Mouse (Mus musculus) heart, embryonic 15.5 days (tissue): ENCODE measurements at regions not wholly inside any gene's neighbourhood (a gene's known extent, or its start where the extent isn't known, plus 50 kb on each side); places are given as distances from the start of the nearest gene placed in this dataset.
A peak's percentile ranks its signal among the peaks of the same experiment; 100 is the strongest.

ENCODE experiments used
- ATAC-seq: fragments of 200-750 bp; cut with Nextera tagmentation; replicated peaks from 2 replicates; pipeline ENCODE4 v1.8.0; 2017; ENCODE audit warnings: low read depth, moderate TSS enrichment; ENCODE audit not compliant: insufficient number of reproducible peaks, insufficient read depth, low FRiP score
- H3K27ac ChIP-seq: fragments of 300-500 bp; sonication (generic); 2 replicates; pipeline ENCODE4 v1.5.1; 2015; ENCODE audit warnings: mild to moderate bottlenecking, inconsistent platforms
- H3K27me3 ChIP-seq: fragments of 300-500 bp; sonication (generic); 2 replicates; pipeline ENCODE4 v1.6.1; 2015; ENCODE audit warnings: inconsistent platforms
- H3K36me3 ChIP-seq: fragments of 300-500 bp; sonication (generic); 2 replicates; pipeline ENCODE4 v1.6.1; 2015; ENCODE audit warnings: mild to moderate bottlenecking, inconsistent platforms
- H3K4me1 ChIP-seq: fragments of 300-500 bp; sonication (generic); replicated peaks from 2 replicates; pipeline ENCODE4 v1.6.1; 2015; ENCODE audit warnings: inconsistent platforms
- H3K4me2 ChIP-seq: fragments of 300-500 bp; sonication (generic); 2 replicates; pipeline ENCODE4 v1.6.1; 2015; ENCODE audit warnings: inconsistent platforms, mild to moderate bottlenecking, moderate library complexity
- H3K4me3 ChIP-seq: fragments of 300-500 bp; sonication (generic); 2 replicates; pipeline ENCODE4 v1.5.1; 2015; ENCODE audit warnings: mild to moderate bottlenecking, inconsistent platforms
- H3K9ac ChIP-seq: fragments of 300-500 bp; sonication (generic); 2 replicates; pipeline ENCODE4 v1.6.1; 2015; ENCODE audit warnings: mild to moderate bottlenecking, inconsistent platforms
- H3K9me3 ChIP-seq: fragments of 300-500 bp; sonication (generic); replicated peaks from 2 replicates; pipeline ENCODE4 v1.6.1; 2016; ENCODE audit warnings: inconsistent platforms
- WGBS: fragments of 180-500 bp; shearing (Covaris S2); methylation state at CpG from one replicate; pipeline ENCODE4 v1.1.7; 2015; ENCODE audit warnings: mixed read lengths; 5-methylcytosine and 5-hydroxymethylcytosine counted together

- H3K27ac ChIP-seq, result no peak overlapping the region
- no peak overlapping the region for H3K9ac ChIP-seq
- no peaks in the 10 kb centered on the region for H3K9me3 ChIP-seq
- H3K27me3 ChIP-seq, result no peaks in the 10 kb centered on the region
- ATAC-seq, result no peak
- no peaks in the 10 kb centered on the region for H3K36me3 ChIP-seq
- H3K4me3 ChIP-seq, result no peak overlapping the region
- H3K4me2 ChIP-seq, result no peak overlapping the region
- 82% methylated on average over 3 of the region's 3 CpGs for WGBS
- H3K4me1 ChIP-seq, result no peaks in the 10 kb centered on the region
Observed at GRCm38 (mm10) chr6:66012675-66013074, 60.3 kb downstream of the 4930544G11Rik start.

DNA sequence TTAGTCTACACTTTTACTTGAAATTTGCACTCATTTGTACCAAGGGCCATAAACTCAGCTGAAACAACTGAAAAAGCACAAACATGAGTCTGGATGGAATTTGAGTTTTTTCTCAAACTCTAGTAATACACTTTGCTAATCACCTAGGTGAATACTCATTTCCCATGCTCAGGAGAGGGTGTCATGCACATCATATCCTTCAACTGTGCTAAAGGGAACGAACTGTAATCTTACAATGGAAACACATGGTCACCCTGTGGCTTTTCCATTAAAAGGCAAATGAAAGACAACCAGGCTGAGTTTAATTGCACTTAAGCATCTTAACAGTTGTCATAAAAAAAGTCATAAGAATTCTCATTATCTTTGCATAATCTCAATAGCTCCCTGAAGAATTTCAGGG lies 71.1 kb downstream of the 4930544G11Rik start:
- H3K27ac ChIP-seq, result no peak overlapping the region
- no peaks in the 10 kb centered on the region for H3K4me1 ChIP-seq
- H3K9ac ChIP-seq, result no peak overlapping the region
- no peak for ATAC-seq
- H3K9me3 ChIP-seq, result no peaks in the 10 kb centered on the region
- H3K4me2 ChIP-seq, result no peak overlapping the region
- no peak overlapping the region for H3K4me3 ChIP-seq
- H3K36me3 ChIP-seq, result no peaks in the 10 kb centered on the region
- 54% methylated on average over 1 of the region's 1 CpGs for WGBS
- H3K27me3 ChIP-seq, result no peaks in the 10 kb centered on the region

DNA sequence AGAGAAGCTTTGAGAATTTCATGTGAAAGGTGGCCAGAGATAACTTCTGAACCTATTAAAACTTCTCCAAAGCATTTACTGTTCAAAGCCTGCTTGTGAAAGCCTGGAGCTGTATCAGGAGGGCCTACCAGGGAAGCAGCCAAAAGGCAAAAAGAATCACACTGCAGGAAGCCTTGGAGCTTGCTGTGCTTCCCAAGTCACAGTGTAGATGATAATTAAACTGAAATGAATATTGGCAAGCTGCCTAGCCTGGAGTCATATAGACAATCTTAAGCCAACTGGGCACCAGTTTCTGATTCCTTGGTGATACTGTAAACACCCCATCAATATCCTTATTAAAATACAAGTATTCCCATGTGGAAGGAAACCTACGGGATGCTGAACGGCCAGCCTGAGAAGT lies 84.4 kb downstream of the 4930544G11Rik start:
- no peak overlapping the region for H3K9ac ChIP-seq
- no peak for ATAC-seq
- WGBS, result 78% methylated on average over 2 of the region's 2 CpGs

GRCm38 (mm10) chr6:66051852-66052251 lies 99.4 kb downstream of the 4930544G11Rik start:
- no peak for ATAC-seq
- H3K9me3 ChIP-seq, result no peaks in the 10 kb centered on the region
- H3K4me3 ChIP-seq, result no peak overlapping the region
- H3K27ac ChIP-seq, result no peak overlapping the region
- no peaks in the 10 kb centered on the region for H3K4me1 ChIP-seq
- H3K27me3 ChIP-seq, result no peaks in the 10 kb centered on the region
- H3K36me3 ChIP-seq, result no peaks in the 10 kb centered on the region
- no peak overlapping the region for H3K4me2 ChIP-seq
- no peak overlapping the region for H3K9ac ChIP-seq
- 76% methylated on average over 4 of the region's 4 CpGs for WGBS

More for the DNA sequence above, 84.4 kb downstream of the 4930544G11Rik start:
- no peak overlapping the region for H3K4me3 ChIP-seq
- H3K4me1 ChIP-seq, result no peaks in the 10 kb centered on the region
- H3K9me3 ChIP-seq, result no peaks in the 10 kb centered on the region
- H3K27me3 ChIP-seq, result no peaks in the 10 kb centered on the region
- H3K4me2 ChIP-seq, result no peak overlapping the region
- no peaks in the 10 kb centered on the region for H3K36me3 ChIP-seq
- no peak overlapping the region for H3K27ac ChIP-seq

DNA sequence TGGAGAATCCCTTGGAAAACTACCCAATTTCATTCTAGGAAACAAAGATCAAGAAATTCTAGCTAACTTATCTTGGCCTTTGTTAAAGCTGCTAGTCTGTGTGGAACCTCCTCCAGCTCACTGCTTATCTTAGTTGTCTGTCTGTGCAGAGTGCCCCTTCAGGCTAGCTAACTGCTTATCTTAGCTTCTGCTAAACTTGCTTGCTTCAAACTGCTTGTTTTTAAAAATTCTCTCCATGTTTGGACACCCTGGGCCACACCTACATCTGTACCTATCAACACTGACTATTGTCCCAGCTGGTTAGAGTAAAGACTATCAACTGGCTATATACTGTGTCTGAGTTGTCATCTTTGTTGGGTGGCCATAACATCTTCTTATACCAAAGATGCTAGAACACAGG lies 100.0 kb downstream of the 4930544G11Rik start:
- H3K4me3 ChIP-seq, result no peak overlapping the region
- no peak overlapping the region for H3K27ac ChIP-seq
- no peaks in the 10 kb centered on the region for H3K9me3 ChIP-seq
- no peak for ATAC-seq
- H3K27me3 ChIP-seq, result no peaks in the 10 kb centered on the region
- no peaks in the 10 kb centered on the region for H3K36me3 ChIP-seq
- no peaks in the 10 kb centered on the region for H3K4me1 ChIP-seq
- H3K4me2 ChIP-seq, result no peak overlapping the region
- H3K9ac ChIP-seq, result no peak overlapping the region

- H3K27ac ChIP-seq, result no peak overlapping the region
- WGBS, result 58% methylated on average over 2 of the region's 2 CpGs
- H3K36me3 ChIP-seq, result no peaks in the 10 kb centered on the region
- no peaks in the 10 kb centered on the region for H3K27me3 ChIP-seq
- no peaks in the 10 kb centered on the region for H3K4me1 ChIP-seq
- no peak overlapping the region for H3K4me3 ChIP-seq
- no peak overlapping the region for H3K9ac ChIP-seq
- no peak for ATAC-seq
- H3K9me3 ChIP-seq, result no peaks in the 10 kb centered on the region
- no peak overlapping the region for H3K4me2 ChIP-seq
Observed at GRCm38 (mm10) chr6:66053197-66053596, 100.8 kb downstream of the 4930544G11Rik start.

DNA sequence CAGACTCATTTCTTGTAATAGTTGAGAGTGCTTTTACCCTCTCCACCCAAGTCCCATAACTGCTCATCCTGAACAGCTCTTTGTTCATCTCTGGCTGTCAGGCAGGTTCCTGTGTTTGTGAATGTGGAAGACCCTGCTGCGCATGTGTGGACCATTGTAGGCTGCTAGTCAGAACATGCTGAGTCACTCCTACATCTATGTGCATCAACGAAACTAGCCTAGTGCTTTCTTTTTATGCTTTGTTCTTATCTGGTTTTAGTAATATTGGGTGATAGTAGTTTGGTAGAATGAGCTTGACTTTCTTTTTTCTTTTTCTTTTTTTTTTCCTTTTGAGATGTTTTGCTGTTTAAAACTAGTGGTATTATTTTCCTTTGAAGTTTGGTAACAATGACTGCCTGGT lies 116.5 kb downstream of the 4930544G11Rik start:
- ATAC-seq, result no peak
- no peaks in the 10 kb centered on the region for H3K9me3 ChIP-seq
- H3K9ac ChIP-seq, result no peak overlapping the region
- WGBS, result 65% methylated on average over 2 of the region's 2 CpGs
- H3K4me1 ChIP-seq, result no peaks in the 10 kb centered on the region
- no peak overlapping the region for H3K27ac ChIP-seq
- H3K4me2 ChIP-seq, result no peak overlapping the region
- no peaks in the 10 kb centered on the region for H3K27me3 ChIP-seq
- H3K4me3 ChIP-seq, result no peak overlapping the region
- H3K36me3 ChIP-seq, result no peaks in the 10 kb centered on the region

DNA sequence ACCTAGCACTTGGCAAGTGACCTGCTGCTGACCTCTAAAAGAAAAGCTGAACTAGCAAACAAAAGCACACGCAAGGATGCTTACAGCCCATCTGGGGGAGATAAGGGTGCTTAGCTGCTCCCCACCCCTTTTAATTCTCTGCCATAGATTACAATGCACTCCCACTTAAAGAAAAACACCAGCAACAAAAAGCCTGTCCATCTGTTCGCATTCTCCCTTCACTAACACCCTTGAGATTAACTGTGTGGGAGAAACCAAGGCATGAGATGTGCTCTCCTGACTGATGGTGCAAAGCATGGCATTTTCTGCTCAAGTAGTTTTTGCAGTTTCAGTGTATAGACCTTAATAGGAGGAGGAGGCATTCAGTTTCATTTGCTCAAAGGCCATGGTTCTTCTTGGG lies 125.0 kb downstream of the 4930544G11Rik start:
- Histone ChIP-seq H3K4me2 (no peak overlapping the region), H3K27ac (no peak overlapping the region), H3K9ac (no peak overlapping the region), H3K36me3 (no peaks in the 10 kb centered on the region), H3K4me1 (0 out of 2 replicates have a peak, but pooled peaks cover 3% of the 10 kb centered on the region), H3K9me3 (no peaks in the 10 kb centered on the region), H3K4me3 (no peak overlapping the region), H3K27me3 (no peaks in the 10 kb centered on the region)
- 15% methylated on average over 2 of the region's 2 CpGs for WGBS
- no peak for ATAC-seq

DNA sequence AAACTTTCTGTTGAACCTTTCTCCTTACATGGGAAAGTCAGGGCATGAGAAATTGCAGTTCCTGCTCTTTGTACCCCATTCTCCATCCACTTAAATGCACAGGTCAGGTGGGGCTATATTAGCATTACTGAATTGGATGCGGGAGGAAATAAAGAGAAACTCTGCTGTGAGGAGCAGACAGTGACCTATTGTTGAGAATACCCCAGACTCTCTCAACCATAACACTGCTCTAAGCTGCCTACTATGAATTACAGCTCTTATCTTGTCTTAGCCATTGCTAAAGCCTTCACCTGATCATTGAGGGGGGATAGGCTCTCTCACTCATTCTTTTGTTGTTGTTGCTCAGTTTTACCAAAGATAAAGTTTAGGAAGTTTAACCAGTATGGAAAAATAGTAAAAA lies 126.4 kb downstream of the 4930544G11Rik start:
- Histone ChIP-seq H3K4me2 (no peak overlapping the region), H3K9me3 (no peaks in the 10 kb centered on the region), H3K9ac (no peak overlapping the region), H3K27ac (no peak overlapping the region), H3K36me3 (no peaks in the 10 kb centered on the region), H3K27me3 (no peaks in the 10 kb centered on the region), H3K4me3 (no peak overlapping the region), H3K4me1 (0 out of 2 replicates have a peak, but pooled peaks cover 3% of the 10 kb centered on the region)
- 71% methylated on average over 1 of the region's 1 CpGs for WGBS
- no peak for ATAC-seq

DNA sequence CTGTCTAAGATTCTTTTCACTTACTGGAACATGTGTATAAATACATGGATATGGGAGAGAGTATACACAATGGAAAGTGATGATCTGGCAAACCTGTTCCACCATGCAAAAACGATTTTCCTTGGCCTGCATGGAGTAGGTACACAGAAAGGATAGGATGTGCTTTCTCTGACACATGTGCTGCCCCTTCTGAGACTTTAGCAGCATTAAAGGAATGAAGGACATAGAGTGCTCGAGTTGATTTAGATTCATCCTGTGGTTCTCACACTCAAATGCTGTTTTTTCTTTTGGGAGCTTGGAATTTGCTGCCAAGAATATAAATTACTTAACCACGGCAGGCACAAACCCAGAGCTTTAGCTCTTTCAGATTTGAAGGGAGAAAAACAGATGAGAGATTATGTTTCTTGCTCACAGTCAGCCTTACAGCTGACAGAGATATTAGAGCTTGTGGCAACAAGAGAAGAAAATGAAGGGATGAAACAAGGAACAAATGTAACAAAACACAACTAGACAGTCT lies 149.2 kb downstream of the 4930544G11Rik start:
- Histone ChIP-seq H3K4me2 (no peak overlapping the region), H3K27ac (no peak overlapping the region)

DNA sequence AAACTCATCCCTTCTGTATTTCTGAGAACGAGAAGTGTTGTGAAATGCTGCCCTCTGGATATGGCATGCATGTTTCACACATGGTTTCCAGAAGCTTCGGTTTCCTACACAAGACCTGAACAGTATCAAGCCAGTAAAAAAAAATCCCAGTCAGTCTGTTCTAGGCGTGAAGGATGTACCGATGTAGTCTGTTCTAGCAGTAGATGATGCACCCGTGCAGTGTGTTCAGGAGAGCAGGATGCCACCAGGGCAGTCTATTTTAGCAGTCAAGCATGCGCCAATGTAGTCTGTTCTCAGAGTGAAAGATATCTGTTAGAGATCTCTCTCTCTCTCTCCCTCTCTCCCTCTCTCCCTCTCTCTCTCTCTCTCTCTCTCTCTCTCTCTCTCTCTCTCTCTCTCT lies 162.0 kb downstream of the 4930544G11Rik start:
- H3K9me3 ChIP-seq, result no peaks in the 10 kb centered on the region

More for the DNA sequence above, 149.2 kb downstream of the 4930544G11Rik start:
- no peaks in the 10 kb centered on the region for H3K9me3 ChIP-seq
- H3K4me1 ChIP-seq, result no peaks in the 10 kb centered on the region
- H3K9ac ChIP-seq, result no peak overlapping the region
- H3K36me3 ChIP-seq, result no peaks in the 10 kb centered on the region
- H3K27me3 ChIP-seq, result no peaks in the 10 kb centered on the region
- WGBS, result 45% methylated on average over 3 of the region's 3 CpGs
- ATAC-seq, result no peak
- no peak overlapping the region for H3K4me3 ChIP-seq

GRCm38 (mm10) chr6:66121479-66122183 lies 169.2 kb downstream of the 4930544G11Rik start:
- Histone ChIP-seq H3K9ac (no peak overlapping the region), H3K4me1 (peaks cover 6% of the 10 kb centered on the region), H3K4me2 (no peak overlapping the region), H3K4me3 (no peak overlapping the region), H3K36me3 (no peaks in the 10 kb centered on the region), H3K9me3 (no peaks in the 10 kb centered on the region), H3K27ac (no peak overlapping the region), H3K27me3 (no peaks in the 10 kb centered on the region)
- ATAC-seq, result peak; percentile 47; the same call in 1 of the 2 replicates
- WGBS, result 64% methylated on average over 5 of the region's 5 CpGs

More for the DNA sequence above, 162.0 kb downstream of the 4930544G11Rik start:
- H3K4me3 ChIP-seq, result no peak overlapping the region
- no peak for ATAC-seq
- no peaks in the 10 kb centered on the region for H3K36me3 ChIP-seq
- no peak overlapping the region for H3K9ac ChIP-seq
- 80% methylated on average over 6 of the region's 6 CpGs for WGBS
- H3K4me1 ChIP-seq, result no peaks in the 10 kb centered on the region
- no peak overlapping the region for H3K27ac ChIP-seq
- no peak overlapping the region for H3K4me2 ChIP-seq
- no peaks in the 10 kb centered on the region for H3K27me3 ChIP-seq
